Mouse (Mus musculus) liver, postnatal 0 days (tissue): ENCODE measurements at regions not wholly inside any gene's neighbourhood (a gene's known extent, or its start where the extent isn't known, plus 50 kb on each side); places are given as distances from the start of the nearest gene placed in this dataset.

Source experiments
- CTCF ChIP-seq: sonication (generic); IDR thresholded peaks from 2 replicates; pipeline ENCODE4 v1.5.1; 2016; ENCODE audit warnings: antibody characterized with exemption, low read depth
- EP300 ChIP-seq: IDR thresholded peaks from 2 replicates; pipeline ENCODE4 v1.6.1; 2016; ENCODE audit warnings: antibody characterized with exemption, low read depth, mild to moderate bottlenecking

- TF ChIP-seq CTCF = no peak
- TF ChIP-seq EP300 = no peak
Observed at GRCm38 (mm10) chr2:178724228-178724627, 293.9 kb downstream of the Cdh26 start.
